Comparison of ENCODE assay signal across 8 mouse cellular contexts in genomic region chr10:68136480-68137083, GRCm38 (mm10).
A peak's percentile ranks its signal among the peaks of the same experiment; 100 is the strongest.
DNase-seq lines count a peak whose midpoint lies in the region; ATAC-seq and TF ChIP-seq lines count a peak whose summit lies in the region.

No protein-coding gene starts in this region.

- peak overlapping the region; percentile 54 for H3K4me2 ChIP-seq in hindbrain, embryonic 11.5 days (replicated peaks; ENCODE audit: low read depth, low read length)
- H3K4me2 ChIP-seq in lung, embryonic 14.5 days = peak overlapping the region; percentile 71

- no peaks in the 10 kb centered on the region for H3K36me3 ChIP-seq in hindbrain, embryonic 11.5 days (ENCODE audit: control insufficient read depth, insufficient read depth, low read length)
- H3K36me3 ChIP-seq in lung, embryonic 14.5 days (ENCODE audit: insufficient read depth) = peaks cover 25% of the 10 kb centered on the region

- H3K27me3 ChIP-seq in hindbrain, embryonic 11.5 days (ENCODE audit: control insufficient read depth, insufficient read depth, low read length) = no peaks in the 10 kb centered on the region
- no peaks in the 10 kb centered on the region for H3K27me3 ChIP-seq in lung, embryonic 14.5 days (ENCODE audit: insufficient read depth, low read length)

- peak; percentile 21; the same call in 1 of the 2 replicates for TF ChIP-seq POLR2A in olfactory bulb, adult 2 months (IDR thresholded peaks at IDR 0.05; ENCODE audit: insufficient read depth, low read depth, low read length)

- WGBS in hindbrain, embryonic 11.5 days = 0% methylated on average over 18 of the region's 18 CpGs
- 1% methylated on average over 18 of the region's 18 CpGs for WGBS in lung, embryonic 14.5 days
- WGBS in olfactory bulb, adult 2 months = 9% methylated on average over 18 of the region's 18 CpGs

- peak overlapping the region; percentile 46 for H3K9ac ChIP-seq in hindbrain, embryonic 11.5 days (ENCODE audit: low read depth, low read length)
- peak overlapping the region; percentile 65 for H3K9ac ChIP-seq in lung, embryonic 14.5 days

- H3K9me3 ChIP-seq in hindbrain, embryonic 11.5 days (ENCODE audit: control insufficient read depth, low read length) = no peaks in the 10 kb centered on the region
- no peaks in the 10 kb centered on the region for H3K9me3 ChIP-seq in lung, embryonic 14.5 days (ENCODE audit: low read depth, low read length)

- H3K27ac ChIP-seq in hindbrain, embryonic 11.5 days (ENCODE audit: low read depth, low read length) = peak overlapping the region; percentile 78
- peak overlapping the region; percentile 94 for H3K27ac ChIP-seq in lung, embryonic 14.5 days (ENCODE audit: low read depth)
- peak overlapping the region; percentile 19; the same call in 1 of the 2 replicates for H3K27ac ChIP-seq in olfactory bulb, adult 2 months (ENCODE audit: insufficient read depth, low read depth, low read length)

- no peak; the same call in 1 of the 2 replicates for TF ChIP-seq CTCF in lung, embryonic 14.5 days (IDR thresholded peaks at IDR 0.05; ENCODE audit: low read depth)
- no peak for TF ChIP-seq CTCF in olfactory bulb, adult 2 months (IDR thresholded peaks at IDR 0.05; ENCODE audit: insufficient read depth, low read depth, low read length)

- DNase-seq in T-cell, adult 2 months (ENCODE audit: low spot score) = peak; percentile 55
- DNase-seq in cerebellum, postnatal 36 days = peak; percentile 46 to 50
- peak; percentile 62 to 70 for DNase-seq in frontal cortex, postnatal 14 days (ENCODE audit: low spot score in 2 of 2)
- DNase-seq in hindbrain, embryonic 11.5 days (ENCODE audit: low spot score) = peak; percentile 73
- peak; percentile 92 for DNase-seq in layer of hippocampus, adult 9-11 months
- DNase-seq in lung, embryonic 14.5 days = peak; percentile 93
- peak; percentile 17 to 22 for DNase-seq in thymus, postnatal 10 days (ENCODE audit: low spot score in 2 of 2)

- peak; percentile 87 for ATAC-seq in hindbrain, embryonic 11.5 days (ENCODE audit: low FRiP score)
- peak; percentile 96 for ATAC-seq in lung, embryonic 14.5 days (ENCODE audit: insufficient read depth)

- H3K4me3 ChIP-seq in hindbrain, embryonic 11.5 days (ENCODE audit: low read depth, low read length) = peak overlapping the region; percentile 27
- peak overlapping the region; percentile 52 for H3K4me3 ChIP-seq in lung, embryonic 14.5 days (ENCODE audit: low read depth, low read length)
- peak overlapping the region; percentile 43 for H3K4me3 ChIP-seq in olfactory bulb, adult 2 months (ENCODE audit: insufficient read depth, low read depth, low read length)

- H3K4me1 ChIP-seq in hindbrain, embryonic 11.5 days (replicated peaks; ENCODE audit: control insufficient read depth, insufficient read depth, low read length) = peaks cover 12% of the 10 kb centered on the region
- peaks cover 26% of the 10 kb centered on the region for H3K4me1 ChIP-seq in lung, embryonic 14.5 days (ENCODE audit: insufficient read depth)
- H3K4me1 ChIP-seq in olfactory bulb, adult 2 months (ENCODE audit: control insufficient read depth, insufficient read depth, low read length) = peaks cover 5% of the 10 kb centered on the region

Comparison
In these comparisons a context has a peak if more than half of its experiments do, and no peak if none do; other contexts are left out.
1. Peak in every context shown above with its lines: DNase-seq, ATAC-seq, H3K4me3 ChIP-seq and H3K27ac ChIP-seq.
2. DNase-seq: peak in every context shown above with its lines; median percentile 93 in lung, embryonic 14.5 days; 92 in layer of hippocampus, adult 9-11 months; 73 in hindbrain, embryonic 11.5 days; 66 in frontal cortex, postnatal 14 days; 55 in T-cell, adult 2 months; 48 in cerebellum, postnatal 36 days; 20 in thymus, postnatal 10 days.
3. H3K27ac ChIP-seq: peak in every context shown above with its lines; median percentile 94 in lung, embryonic 14.5 days; 78 in hindbrain, embryonic 11.5 days; 19 in olfactory bulb, adult 2 months.